Mouse (Mus musculus): ENCODE measurements around the gene Zranb3. TPM values are rescaled to one million over a fixed set of nuclear protein-coding genes. Genes with fewer than 3 reads are reported as not detected.
"Not testable (repeated sequence)": the region's sequence is repeated elsewhere in the genome, so short reads cannot be mapped to it uniquely, and the experiment has no call there.

Zranb3 gene
- polyA plus RNA-seq, 1 experiment from 2014 or later = 4.8 TPM

DNA sequence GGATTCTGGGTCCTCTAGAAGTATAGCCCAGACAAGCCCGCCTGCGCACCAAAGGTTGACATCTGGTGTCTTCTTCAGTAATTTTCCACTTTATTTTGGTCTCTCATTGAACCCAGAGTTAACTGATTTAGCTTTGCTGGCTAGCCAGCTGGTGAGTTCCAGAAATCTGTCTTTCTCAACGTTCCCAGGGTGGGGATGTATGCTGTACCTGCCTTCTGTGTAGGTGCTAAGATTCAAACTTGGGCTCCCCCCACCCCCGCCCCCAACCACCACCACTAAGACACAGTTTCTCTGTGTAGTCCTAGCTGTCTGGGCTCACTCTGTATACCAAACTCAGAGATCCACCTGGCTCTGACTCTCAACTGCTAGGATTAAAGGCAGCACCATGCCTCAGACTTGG, 128.8 kb downstream of the Zranb3 start:
- DNase-seq = no peak
- H3K4me2 ChIP-seq (ENCODE audit: low read length) = no peak overlapping the region
- WGBS = 98% methylated on average over 4 of the region's 4 CpGs

GRCm38 (mm10) chr1:127970870-127971269, 132.0 kb downstream of the Zranb3 start:
- no peak for ATAC-seq (ENCODE audit: low FRiP score, low TSS enrichment)
- no peak overlapping the region for H3K4me3 ChIP-seq (replicated peaks; ENCODE audit: low read depth, low read length)
- 91% methylated on average over 4 of the region's 4 CpGs for WGBS

More for the DNA sequence above, 128.8 kb downstream of the Zranb3 start:
- no peak overlapping the region for H3K27ac ChIP-seq (replicated peaks; ENCODE audit: low read depth, low read length)
- H3K9me3 ChIP-seq (ENCODE audit: control insufficient read depth, low read length) = no peaks in the 10 kb centered on the region
- no peaks in the 10 kb centered on the region for H3K36me3 ChIP-seq (ENCODE audit: control insufficient read depth, insufficient read depth, low read length)
- no peak overlapping the region for H3K9ac ChIP-seq (replicated peaks; ENCODE audit: low read length)
- ATAC-seq (ENCODE audit: low FRiP score, low TSS enrichment) = no peak
- no peaks in the 10 kb centered on the region for H3K27me3 ChIP-seq (ENCODE audit: control insufficient read depth, insufficient read depth, low read length)
- H3K4me1 ChIP-seq (ENCODE audit: control insufficient read depth, insufficient read depth, low read length) = no peaks in the 10 kb centered on the region
- H3K4me3 ChIP-seq (replicated peaks; ENCODE audit: low read depth, low read length) = no peak overlapping the region

DNA sequence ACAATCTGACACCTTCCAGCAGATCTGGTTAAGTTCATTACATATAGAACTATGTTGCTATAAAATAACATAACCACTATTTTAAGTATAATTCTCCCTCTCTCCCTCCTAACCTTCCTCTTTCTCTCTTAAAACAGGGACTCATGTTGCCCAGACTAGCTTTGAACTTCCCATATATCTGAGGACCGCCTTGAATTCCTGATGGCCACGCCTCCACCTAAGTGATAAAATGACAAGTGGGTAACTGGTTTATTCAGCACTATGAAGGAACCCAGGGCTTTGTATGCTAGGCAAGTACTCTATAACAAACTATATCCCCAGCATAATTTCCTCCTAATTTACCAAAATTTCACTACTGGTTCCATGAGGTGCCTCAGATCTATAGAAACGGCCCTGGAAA, 139.5 kb downstream of the Zranb3 start:
- DNase-seq (no peak), ATAC-seq (ENCODE audit: low FRiP score, low TSS enrichment) (no peak)
- peaks cover 18% of the 10 kb centered on the region for H3K4me1 ChIP-seq (ENCODE audit: control insufficient read depth, insufficient read depth, low read length)
- H3K9me3 ChIP-seq (ENCODE audit: control insufficient read depth, low read length) = no peaks in the 10 kb centered on the region
- no peak overlapping the region for H3K27ac ChIP-seq (replicated peaks; ENCODE audit: low read depth, low read length)
- WGBS = 95% methylated on average over 3 of the region's 3 CpGs
- H3K27me3 ChIP-seq (ENCODE audit: control insufficient read depth, insufficient read depth, low read length) = no peaks in the 10 kb centered on the region
- no peak overlapping the region for H3K4me3 ChIP-seq (replicated peaks; ENCODE audit: low read depth, low read length)
- H3K36me3 ChIP-seq (ENCODE audit: control insufficient read depth, insufficient read depth, low read length) = no peaks in the 10 kb centered on the region
- H3K4me2 ChIP-seq (ENCODE audit: low read length) = no peak overlapping the region
- no peak overlapping the region for H3K9ac ChIP-seq (replicated peaks; ENCODE audit: low read length)

More at GRCm38 (mm10) chr1:127970870-127971269, 132.0 kb downstream of the Zranb3 start:
- DNase-seq = no peak
- Histone ChIP-seq H3K27me3 (ENCODE audit: control insufficient read depth, insufficient read depth, low read length) (no peaks in the 10 kb centered on the region), H3K4me2 (ENCODE audit: low read length) (no peak overlapping the region), H3K27ac (replicated peaks; ENCODE audit: low read depth, low read length) (no peak overlapping the region), H3K9ac (replicated peaks; ENCODE audit: low read length) (no peak overlapping the region), H3K9me3 (ENCODE audit: control insufficient read depth, low read length) (no peaks in the 10 kb centered on the region), H3K4me1 (ENCODE audit: control insufficient read depth, insufficient read depth, low read length) (no peaks in the 10 kb centered on the region), H3K36me3 (ENCODE audit: control insufficient read depth, insufficient read depth, low read length) (no peaks in the 10 kb centered on the region)

DNA sequence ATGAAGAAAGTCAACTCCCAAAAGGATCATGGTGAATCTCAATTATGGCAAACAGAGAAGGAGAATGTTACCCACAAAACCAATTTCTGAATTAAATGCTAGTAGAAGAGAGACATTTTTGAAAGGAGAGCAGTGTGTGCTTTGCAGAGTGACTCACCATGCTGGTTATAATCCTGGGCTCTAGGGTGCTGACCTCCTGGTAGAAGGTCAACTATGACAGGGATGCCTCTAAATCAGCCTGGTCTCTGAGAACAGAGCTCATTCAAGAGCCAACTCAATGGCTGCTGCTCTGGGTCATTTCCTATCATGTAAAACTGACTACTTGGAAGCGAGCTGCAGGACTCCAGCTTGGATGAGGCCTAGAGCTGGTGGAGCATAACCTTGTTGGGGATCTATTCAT, 141.7 kb downstream of the Zranb3 start:
- Histone ChIP-seq H3K36me3 (ENCODE audit: control insufficient read depth, insufficient read depth, low read length) (no peaks in the 10 kb centered on the region), H3K9me3 (ENCODE audit: control insufficient read depth, low read length) (no peaks in the 10 kb centered on the region), H3K4me2 (ENCODE audit: low read length) (no peak overlapping the region), H3K4me3 (replicated peaks; ENCODE audit: low read depth, low read length) (no peak overlapping the region), H3K9ac (replicated peaks; ENCODE audit: low read length) (no peak overlapping the region), H3K27me3 (ENCODE audit: control insufficient read depth, insufficient read depth, low read length) (no peaks in the 10 kb centered on the region), H3K27ac (replicated peaks; ENCODE audit: low read depth, low read length) (no peak overlapping the region), H3K4me1 (ENCODE audit: control insufficient read depth, insufficient read depth, low read length) (peaks cover 18% of the 10 kb centered on the region)
- ATAC-seq (ENCODE audit: low FRiP score, low TSS enrichment) (no peak), DNase-seq (no peak)
- 97% methylated on average over 1 of the region's 1 CpGs for WGBS

DNA sequence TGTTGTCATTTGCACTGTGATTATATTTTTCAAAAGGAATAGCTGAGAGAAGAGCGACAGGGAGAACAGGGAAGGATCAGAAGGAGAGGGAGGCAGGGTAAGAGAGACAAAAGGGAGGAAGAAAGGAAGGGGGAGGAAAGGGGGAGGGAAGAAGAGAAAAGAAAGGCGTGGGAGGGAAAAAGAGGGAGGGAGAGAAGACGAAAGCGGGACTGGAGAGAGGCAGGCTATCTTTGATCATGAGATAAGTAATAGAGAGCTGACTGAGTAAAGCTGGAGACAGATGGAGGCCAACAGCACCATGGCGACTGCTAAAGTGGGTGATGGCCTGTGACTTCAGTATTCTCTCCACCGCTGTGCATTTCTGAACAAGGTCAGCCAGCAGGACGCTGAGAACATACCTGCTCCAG, 143.5 kb downstream of the Zranb3 start:
- no peaks in the 10 kb centered on the region for H3K27me3 ChIP-seq (ENCODE audit: control insufficient read depth, insufficient read depth, low read length)
- H3K27ac ChIP-seq (replicated peaks; ENCODE audit: low read depth, low read length) = peak overlapping the region; percentile 73
- peak; percentile 59 for DNase-seq
- peak overlapping the region; percentile 38 for H3K4me2 ChIP-seq (ENCODE audit: low read length)
- H3K36me3 ChIP-seq (ENCODE audit: control insufficient read depth, insufficient read depth, low read length) = no peaks in the 10 kb centered on the region
- no peak overlapping the region for H3K4me3 ChIP-seq (replicated peaks; ENCODE audit: low read depth, low read length)
- ATAC-seq (ENCODE audit: low FRiP score, low TSS enrichment) = peak; percentile 62; the same call in 1 of the 2 replicates
- peak overlapping the region; percentile 31; the same call in 1 of the 2 replicates for H3K9ac ChIP-seq (replicated peaks; ENCODE audit: low read length)
- 5% methylated on average over 7 of the region's 7 CpGs for WGBS
- peaks cover 18% of the 10 kb centered on the region for H3K4me1 ChIP-seq (ENCODE audit: control insufficient read depth, insufficient read depth, low read length)
- no peaks in the 10 kb centered on the region for H3K9me3 ChIP-seq (ENCODE audit: control insufficient read depth, low read length)

- Histone ChIP-seq H3K9me3 (ENCODE audit: control insufficient read depth, low read length) (no peaks in the 10 kb centered on the region), H3K36me3 (ENCODE audit: control insufficient read depth, insufficient read depth, low read length) (no peaks in the 10 kb centered on the region), H3K4me3 (replicated peaks; ENCODE audit: low read depth, low read length) (no peak overlapping the region), H3K9ac (replicated peaks; ENCODE audit: low read length) (peak overlapping the region; percentile 31; the same call in 1 of the 2 replicates), H3K4me1 (ENCODE audit: control insufficient read depth, insufficient read depth, low read length) (peaks cover 18% of the 10 kb centered on the region), H3K4me2 (ENCODE audit: low read length) (peak overlapping the region; percentile 38), H3K27me3 (ENCODE audit: control insufficient read depth, insufficient read depth, low read length) (no peaks in the 10 kb centered on the region), H3K27ac (replicated peaks; ENCODE audit: low read depth, low read length) (peak overlapping the region; percentile 73)
- 15% methylated on average over 5 of the region's 5 CpGs for WGBS
- peak; percentile 57 for DNase-seq
- ATAC-seq (ENCODE audit: low FRiP score, low TSS enrichment) = peak; percentile 72; the same call in 1 of the 2 replicates
These were observed 144.0 kb downstream of the Zranb3 start for GRCm38 (mm10) chr1:127958801-127959200.

- Histone ChIP-seq H3K27me3 (ENCODE audit: control insufficient read depth, insufficient read depth, low read length) (no peaks in the 10 kb centered on the region), H3K27ac (replicated peaks; ENCODE audit: low read depth, low read length) (no peak overlapping the region), H3K4me3 (replicated peaks; ENCODE audit: low read depth, low read length) (no peak overlapping the region), H3K4me1 (ENCODE audit: control insufficient read depth, insufficient read depth, low read length) (peaks cover 18% of the 10 kb centered on the region), H3K9ac (replicated peaks; ENCODE audit: low read length) (no peak overlapping the region), H3K36me3 (ENCODE audit: control insufficient read depth, insufficient read depth, low read length) (no peaks in the 10 kb centered on the region), H3K9me3 (ENCODE audit: control insufficient read depth, low read length) (no peaks in the 10 kb centered on the region), H3K4me2 (ENCODE audit: low read length) (no peak overlapping the region)
- ATAC-seq (ENCODE audit: low FRiP score, low TSS enrichment) = no peak
- DNase-seq = no peak
- WGBS = 94% methylated on average over 1 of the region's 1 CpGs
These were observed 146.3 kb downstream of the Zranb3 start for GRCm38 (mm10) chr1:127956524-127956923.

- no peaks in the 10 kb centered on the region for H3K36me3 ChIP-seq (ENCODE audit: control insufficient read depth, insufficient read depth, low read length)
- H3K4me1 ChIP-seq (ENCODE audit: control insufficient read depth, insufficient read depth, low read length) = peaks cover 14% of the 10 kb centered on the region
- no peaks in the 10 kb centered on the region for H3K9me3 ChIP-seq (ENCODE audit: control insufficient read depth, low read length)
- H3K9ac ChIP-seq (replicated peaks; ENCODE audit: low read length) = no peak overlapping the region
- no peaks in the 10 kb centered on the region for H3K27me3 ChIP-seq (ENCODE audit: control insufficient read depth, insufficient read depth, low read length)
- DNase-seq (no peak), ATAC-seq (ENCODE audit: low FRiP score, low TSS enrichment) (no peak)
- no peak overlapping the region for H3K27ac ChIP-seq (replicated peaks; ENCODE audit: low read depth, low read length)
- no peak overlapping the region for H3K4me2 ChIP-seq (ENCODE audit: low read length)
- H3K4me3 ChIP-seq (replicated peaks; ENCODE audit: low read depth, low read length) = no peak overlapping the region
- WGBS = 88% methylated on average over 4 of the region's 4 CpGs
These were observed 148.0 kb downstream of the Zranb3 start for GRCm38 (mm10) chr1:127954800-127955199.

- not testable (repeated sequence) for H3K4me3 ChIP-seq (replicated peaks; ENCODE audit: low read depth, low read length); H3K4me1 ChIP-seq (ENCODE audit: control insufficient read depth, insufficient read depth, low read length); H3K9ac ChIP-seq (replicated peaks; ENCODE audit: low read length); H3K4me2 ChIP-seq (ENCODE audit: low read length); ATAC-seq (ENCODE audit: low FRiP score, low TSS enrichment); H3K27ac ChIP-seq (replicated peaks; ENCODE audit: low read depth, low read length); H3K9me3 ChIP-seq (ENCODE audit: control insufficient read depth, low read length); H3K36me3 ChIP-seq (ENCODE audit: control insufficient read depth, insufficient read depth, low read length); DNase-seq; H3K27me3 ChIP-seq (ENCODE audit: control insufficient read depth, insufficient read depth, low read length)
- WGBS = 90% methylated on average over 4 of the region's 4 CpGs
These were observed 148.6 kb downstream of the Zranb3 start for GRCm38 (mm10) chr1:127954198-127954597.
